Mouse (Mus musculus): Measurements from ENCODE around the gene Olfr1443. TPM values are rescaled to one million over a fixed set of nuclear protein-coding genes. Genes with fewer than 3 reads are reported as not detected.
A peak's percentile ranks its signal among the peaks of the same experiment; 100 is the strongest.
"Not testable (repeated sequence)": the region's sequence is repeated elsewhere in the genome, so short reads cannot be mapped to it uniquely, and the experiment has no call there.

The Olfr1443 gene
- not detected in 2 replicates for total RNA-seq (2014; fragmentation: Nextera tagmentation)
- total RNA-seq (2017), result not detected in 2 replicates

DNA sequence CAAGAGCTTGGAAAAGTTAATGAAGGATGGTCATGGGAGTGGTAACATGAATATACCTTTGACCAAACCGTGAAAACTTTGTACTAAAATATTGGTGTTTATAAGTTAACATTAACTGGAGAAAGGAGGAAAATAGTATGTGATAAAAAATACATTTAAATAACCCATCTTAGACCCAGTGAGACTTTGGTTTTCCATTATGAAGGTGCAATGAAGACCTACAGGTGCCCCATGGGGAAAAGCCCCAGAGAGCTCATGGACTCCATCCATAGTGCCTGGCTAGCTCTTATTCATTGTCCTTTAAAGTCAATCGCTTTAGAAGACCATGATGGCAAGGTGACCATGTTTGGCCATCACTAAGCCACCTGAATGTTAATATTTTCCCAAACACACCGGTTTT is at the start of gene Olfr1443:
Gene Olfr1443, plus strand, starts transcription at position 301 of the 400 bp plus-strand sequence.
- ATAC-seq (replicated peaks; ENCODE audit: poor library complexity, severe bottlenecking), result no peak

DNA sequence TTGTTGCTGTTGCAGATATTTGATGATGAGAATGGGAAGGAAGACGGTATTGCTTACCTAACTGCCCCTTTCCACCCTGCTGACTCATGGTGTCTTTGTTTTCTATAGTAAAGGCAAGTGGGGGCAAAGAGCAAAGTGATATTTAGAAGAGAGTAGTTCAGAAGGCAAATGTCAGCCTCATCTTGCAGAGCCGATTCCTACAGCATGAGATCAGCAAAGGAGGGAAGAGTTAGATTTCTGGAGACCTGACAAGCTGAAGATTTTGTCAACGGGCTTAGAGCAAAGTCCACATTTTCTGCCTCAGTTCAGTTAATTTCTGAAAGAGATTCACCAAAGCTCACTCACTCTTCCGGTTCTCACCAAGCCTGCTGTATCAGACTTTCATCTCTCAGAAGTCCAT is 44.7 kb upstream of the Olfr1443 start, which contains the start of gene Glyat:
Gene Glyat, plus strand, starts transcription at position 133 of the 400 bp plus-strand sequence.
- no peak for ATAC-seq (replicated peaks; ENCODE audit: poor library complexity, severe bottlenecking)

DNA sequence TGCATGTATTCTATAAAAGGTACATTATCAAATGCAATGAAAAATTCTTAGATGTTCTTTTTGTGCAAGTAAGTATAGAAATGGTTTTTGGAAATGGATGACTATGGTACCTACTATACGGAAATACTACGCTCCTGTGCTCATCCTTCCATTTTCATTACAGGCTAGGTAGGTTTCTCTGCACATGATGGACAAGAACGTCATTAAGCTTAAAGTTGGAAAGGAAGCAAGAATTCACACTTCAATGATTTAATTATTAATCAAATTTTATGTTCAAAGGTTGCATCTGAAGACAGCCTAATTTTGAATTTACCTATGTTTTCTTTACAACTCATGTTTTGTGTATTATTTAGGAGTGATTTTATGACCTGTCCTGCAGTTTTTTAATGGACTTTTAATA is 43.7 kb upstream of the Olfr1443 start:
- ATAC-seq (replicated peaks; ENCODE audit: poor library complexity, severe bottlenecking), result no peak

GRCm38 (mm10) chr19:12634963-12635362 is 42.9 kb upstream of the Olfr1443 start:
- no peak for ATAC-seq (replicated peaks; ENCODE audit: poor library complexity, severe bottlenecking)

DNA sequence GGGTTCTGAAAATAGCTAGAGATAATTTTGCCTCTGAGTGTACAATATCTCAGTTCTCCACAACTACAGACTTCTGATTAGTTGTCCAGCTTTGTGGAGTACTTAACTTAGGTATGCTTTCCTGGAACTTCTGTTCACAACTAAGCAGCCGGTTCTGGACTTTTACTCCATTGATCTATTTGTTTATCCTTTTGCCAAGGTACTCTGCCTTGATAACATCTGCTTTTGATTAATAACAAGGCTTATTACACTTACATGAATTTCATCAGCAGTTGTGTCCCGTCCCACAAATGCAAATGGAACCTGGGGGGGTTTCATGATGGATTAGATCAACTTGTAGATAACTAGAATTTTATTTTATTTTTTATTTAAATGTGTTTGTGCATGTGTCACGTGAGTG is 41.0 kb upstream of the Olfr1443 start:
- ATAC-seq (replicated peaks; ENCODE audit: poor library complexity, severe bottlenecking), result no peak

DNA sequence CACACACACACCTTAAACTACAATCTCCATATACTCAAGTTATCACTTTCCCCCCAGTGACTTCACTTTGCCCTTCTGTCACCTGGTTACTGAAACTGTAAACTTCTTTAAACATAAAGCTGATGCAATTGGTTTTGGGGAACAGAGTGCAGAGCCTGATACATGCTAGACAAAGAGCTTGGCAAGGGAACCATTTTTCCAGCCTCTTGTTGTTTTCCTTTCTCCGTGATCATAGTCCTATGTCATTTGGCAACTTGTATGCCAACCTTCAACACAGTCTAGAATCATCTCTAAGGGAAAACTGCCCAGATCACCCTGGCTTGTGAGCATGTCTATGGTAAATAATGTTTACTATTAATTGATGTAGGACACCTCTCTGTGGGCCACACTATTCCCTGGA is 39.9 kb upstream of the Olfr1443 start:
- ATAC-seq (replicated peaks; ENCODE audit: poor library complexity, severe bottlenecking), result no peak

GRCm38 (mm10) chr19:12649511-12649910 is 28.4 kb upstream of the Olfr1443 start:
- ATAC-seq (replicated peaks; ENCODE audit: poor library complexity, severe bottlenecking), result no peak

DNA sequence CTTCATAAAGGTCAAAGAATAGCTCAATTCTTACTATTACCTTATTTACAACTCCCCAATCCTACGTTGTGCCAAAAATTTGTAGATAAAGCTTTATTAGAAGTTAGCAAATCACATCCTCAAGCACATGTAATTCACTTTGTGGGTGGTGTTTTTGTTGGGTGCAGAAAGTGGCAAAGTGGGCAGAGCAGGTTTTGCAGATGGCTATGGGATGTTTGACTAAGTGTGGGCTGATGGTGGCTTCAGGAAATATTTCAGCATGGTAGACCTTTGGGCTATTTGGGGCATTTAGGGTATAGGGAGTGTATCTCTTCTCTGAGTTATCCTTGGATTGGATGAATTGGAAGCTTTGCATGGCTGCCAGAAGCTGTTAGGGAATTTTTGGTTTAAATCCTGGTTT is 11.8 kb upstream of the Olfr1443 start:
- ATAC-seq (replicated peaks; ENCODE audit: poor library complexity, severe bottlenecking), result no peak

- ATAC-seq (replicated peaks; ENCODE audit: poor library complexity, severe bottlenecking), result not testable (repeated sequence)
Observed at GRCm38 (mm10) chr19:12668601-12669000, 9.3 kb upstream of the Olfr1443 start.

- no peak for ATAC-seq (replicated peaks; ENCODE audit: poor library complexity, severe bottlenecking)
Observed at GRCm38 (mm10) chr19:12670139-12670538, 7.8 kb upstream of the Olfr1443 start, which contains the start of gene Olfr1442. Gene Olfr1442 (plus strand): TSS chr19:12670439.

- no peak for ATAC-seq (replicated peaks; ENCODE audit: poor library complexity, severe bottlenecking)
Observed at GRCm38 (mm10) chr19:12671051-12671450, 6.9 kb upstream of the Olfr1443 start.

GRCm38 (mm10) chr19:12684638-12685037 is 6.7 kb downstream of the Olfr1443 start:
- no peak for ATAC-seq (replicated peaks; ENCODE audit: poor library complexity, severe bottlenecking)

DNA sequence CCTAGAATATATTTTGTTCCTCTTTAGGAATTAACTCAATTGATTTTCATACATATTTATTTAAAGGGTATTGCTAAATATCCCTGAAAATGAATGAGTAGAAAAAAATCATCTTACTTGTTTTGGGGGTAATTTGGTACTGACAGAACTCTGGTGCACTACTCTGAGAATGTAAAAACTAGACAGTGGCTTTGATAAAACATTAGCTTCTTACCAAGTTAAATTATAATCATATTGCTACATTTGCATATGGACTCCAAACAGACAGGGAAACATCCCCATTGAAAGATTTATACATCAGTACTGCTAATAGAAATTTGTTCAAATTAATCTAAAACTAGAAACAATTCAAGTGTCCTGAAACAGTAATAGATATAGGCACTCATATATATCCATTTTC is 7.3 kb downstream of the Olfr1443 start:
- ATAC-seq (replicated peaks; ENCODE audit: poor library complexity, severe bottlenecking), result no peak

GRCm38 (mm10) chr19:12695590-12695989 is 17.7 kb downstream of the Olfr1443 start, which contains the start of gene Keg1:
Gene Keg1 (plus strand): TSS chr19:12695786.
- ATAC-seq (replicated peaks; ENCODE audit: poor library complexity, severe bottlenecking), result no peak

DNA sequence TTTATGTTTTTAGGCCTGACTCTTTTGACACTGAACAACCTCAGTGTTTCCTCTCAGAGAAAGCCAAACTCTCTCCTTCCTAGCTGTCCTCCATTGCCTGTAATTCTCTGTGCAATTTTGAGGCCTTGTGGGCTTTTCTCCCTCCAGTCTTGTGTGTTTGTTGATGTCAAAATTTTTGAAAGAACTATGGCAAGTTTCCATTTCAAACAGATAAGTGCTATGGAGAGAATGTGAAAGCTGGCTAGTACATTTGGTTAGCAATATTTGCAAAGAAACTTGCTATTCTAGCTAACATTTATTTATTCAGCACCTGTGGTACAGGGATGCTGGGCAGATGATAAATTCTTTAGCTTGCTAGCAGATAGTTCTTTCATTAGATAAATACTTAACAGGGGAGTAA is 18.3 kb downstream of the Olfr1443 start:
- ATAC-seq (replicated peaks; ENCODE audit: poor library complexity, severe bottlenecking), result no peak

- no peak for ATAC-seq (replicated peaks; ENCODE audit: poor library complexity, severe bottlenecking)
Observed at GRCm38 (mm10) chr19:12708458-12708857, 30.5 kb downstream of the Olfr1443 start.

DNA sequence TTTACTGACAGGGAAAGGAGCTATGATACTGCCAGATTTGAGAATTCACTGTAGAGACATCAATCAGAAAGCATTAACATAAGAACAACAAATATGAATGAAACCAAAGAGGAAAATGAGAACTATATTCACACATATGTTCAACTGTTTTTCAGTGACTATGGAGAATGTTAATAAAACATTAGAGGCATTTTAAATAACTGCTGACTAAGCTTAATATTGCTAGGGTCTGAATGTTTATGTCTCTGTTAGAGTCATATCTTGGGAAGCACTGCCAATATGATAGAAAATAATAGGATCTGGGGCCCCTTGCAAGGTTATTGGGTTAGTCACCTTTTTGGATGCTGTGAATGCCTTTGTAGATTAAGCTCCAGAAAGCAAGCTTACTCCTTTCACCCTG is 31.1 kb downstream of the Olfr1443 start:
- ATAC-seq (replicated peaks; ENCODE audit: poor library complexity, severe bottlenecking), result no peak

- ATAC-seq (replicated peaks; ENCODE audit: poor library complexity, severe bottlenecking), result no peak
Observed at GRCm38 (mm10) chr19:12719189-12719588, 41.3 kb downstream of the Olfr1443 start.

DNA sequence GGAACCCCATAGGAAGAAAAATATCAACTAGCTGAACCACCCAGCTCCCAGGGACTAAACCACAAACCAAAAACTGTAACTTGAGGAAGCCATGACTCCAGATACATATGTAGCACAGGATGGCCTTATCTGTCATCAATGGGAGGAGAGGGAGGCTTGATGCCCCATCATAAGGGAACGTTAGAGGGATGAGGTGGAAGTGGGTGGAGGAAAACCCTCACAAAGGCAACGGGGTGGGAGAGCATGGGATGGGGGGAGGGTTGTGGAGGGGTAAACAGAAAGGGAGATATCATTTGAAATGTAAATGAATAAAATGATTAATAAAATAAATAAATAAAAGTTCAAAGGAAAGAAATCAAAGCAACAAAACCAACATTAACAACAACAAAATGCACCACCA is 42.6 kb downstream of the Olfr1443 start:
- ATAC-seq (replicated peaks; ENCODE audit: poor library complexity, severe bottlenecking), result no peak

DNA sequence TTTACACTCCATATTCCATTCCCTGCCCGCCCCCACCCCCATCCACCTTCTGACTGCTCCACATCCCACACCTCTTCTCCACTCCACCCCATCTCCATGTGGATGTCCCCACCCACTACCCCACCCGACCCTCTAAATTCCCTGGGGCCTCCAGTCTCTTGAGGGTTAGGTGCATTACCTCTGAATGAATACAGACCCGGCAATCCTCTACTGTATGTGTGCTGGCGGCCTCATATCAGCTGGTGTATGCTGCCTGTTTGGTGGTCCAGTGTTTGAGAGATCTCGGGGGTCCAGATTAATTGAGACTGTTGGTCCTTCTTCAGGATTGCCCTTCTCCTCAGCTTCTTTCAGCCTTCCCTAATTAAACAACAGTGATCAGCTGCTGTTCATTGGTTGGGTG is 43.0 kb downstream of the Olfr1443 start:
- ATAC-seq (replicated peaks; ENCODE audit: poor library complexity, severe bottlenecking), result not testable (repeated sequence)

DNA sequence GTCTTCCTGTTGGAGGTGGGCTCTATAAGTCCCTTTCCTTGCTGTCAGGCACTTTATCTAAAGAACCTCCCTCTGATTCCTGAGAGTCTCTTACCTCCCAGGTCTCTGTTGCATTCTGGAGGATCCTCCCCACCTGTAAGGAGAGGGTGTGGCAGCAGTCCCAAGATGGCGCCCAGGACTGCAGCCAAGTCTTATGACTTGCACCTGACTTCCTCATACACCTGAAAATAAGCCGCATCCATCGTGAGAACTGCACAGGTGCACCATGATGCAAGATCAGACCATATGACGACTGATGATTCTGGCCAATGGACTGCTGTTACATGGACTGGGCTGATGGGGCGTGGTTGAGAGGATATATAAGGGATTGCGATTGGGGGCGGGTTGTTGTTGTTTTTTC is 43.7 kb downstream of the Olfr1443 start:
- not testable (repeated sequence) for ATAC-seq (replicated peaks; ENCODE audit: poor library complexity, severe bottlenecking)

- peak; percentile 59 for ATAC-seq (replicated peaks; ENCODE audit: poor library complexity, severe bottlenecking)
Observed at GRCm38 (mm10) chr19:12722308-12722707, 44.4 kb downstream of the Olfr1443 start.

DNA sequence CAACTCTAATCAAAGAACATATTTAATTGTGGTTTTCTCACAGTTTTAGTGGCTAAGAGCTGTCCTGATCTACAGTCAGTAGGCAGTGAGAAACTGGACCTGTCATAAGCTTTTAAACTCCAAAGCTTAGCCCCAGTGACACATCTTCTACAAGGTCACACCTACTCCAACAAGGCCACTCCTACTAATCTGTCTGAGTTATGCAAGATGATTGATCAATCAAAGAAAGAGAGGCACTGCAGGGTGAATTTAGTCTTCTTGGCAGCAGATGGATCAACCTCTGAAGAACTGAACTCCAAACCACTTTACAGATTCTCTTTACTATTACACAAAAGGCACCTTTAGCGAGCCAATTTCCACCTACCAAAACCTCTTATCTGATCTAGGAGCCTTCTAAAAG is 47.9 kb downstream of the Olfr1443 start:
- ATAC-seq (replicated peaks; ENCODE audit: poor library complexity, severe bottlenecking), result no peak
